Mouse (Mus musculus): ENCODE results near the gene Ankrd53.
"Not testable (repeated sequence)": the region's sequence is repeated elsewhere in the genome, so short reads cannot be mapped to it uniquely, and the experiment has no call there.

The Ankrd53 gene

GRCm38 (mm10) chr6:83766982-83767381 is 4.5 kb downstream of the Ankrd53 start:
- DNase-seq (ENCODE audit: low spot score), result no peak

- no peak for DNase-seq (ENCODE audit: low spot score)
These were observed 6.0 kb downstream of the Ankrd53 start for GRCm38 (mm10) chr6:83768485-83768884.

DNA sequence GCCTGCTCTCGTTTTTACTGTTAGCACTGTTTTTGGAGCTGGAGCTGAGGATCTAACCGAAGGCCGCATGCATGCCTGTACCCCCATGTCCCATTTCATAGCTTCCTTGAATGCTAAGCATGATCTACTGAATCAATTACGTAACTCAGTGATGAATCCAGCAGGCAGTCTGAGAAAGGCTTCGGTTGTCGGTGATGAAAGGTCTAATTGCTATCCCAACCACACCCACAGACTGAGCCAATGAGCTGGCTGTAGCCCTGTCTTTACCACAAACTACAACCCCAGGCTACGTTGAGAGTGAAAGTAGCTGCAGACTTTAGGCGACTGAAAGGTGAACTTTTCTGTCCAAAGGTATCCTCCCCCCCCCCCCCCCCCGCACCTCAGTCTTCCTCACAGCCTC is 11.7 kb downstream of the Ankrd53 start:
- DNase-seq (ENCODE audit: low spot score), result no peak

- DNase-seq (ENCODE audit: low spot score), result no peak
These were observed 12.5 kb downstream of the Ankrd53 start for GRCm38 (mm10) chr6:83774781-83775563.

DNA sequence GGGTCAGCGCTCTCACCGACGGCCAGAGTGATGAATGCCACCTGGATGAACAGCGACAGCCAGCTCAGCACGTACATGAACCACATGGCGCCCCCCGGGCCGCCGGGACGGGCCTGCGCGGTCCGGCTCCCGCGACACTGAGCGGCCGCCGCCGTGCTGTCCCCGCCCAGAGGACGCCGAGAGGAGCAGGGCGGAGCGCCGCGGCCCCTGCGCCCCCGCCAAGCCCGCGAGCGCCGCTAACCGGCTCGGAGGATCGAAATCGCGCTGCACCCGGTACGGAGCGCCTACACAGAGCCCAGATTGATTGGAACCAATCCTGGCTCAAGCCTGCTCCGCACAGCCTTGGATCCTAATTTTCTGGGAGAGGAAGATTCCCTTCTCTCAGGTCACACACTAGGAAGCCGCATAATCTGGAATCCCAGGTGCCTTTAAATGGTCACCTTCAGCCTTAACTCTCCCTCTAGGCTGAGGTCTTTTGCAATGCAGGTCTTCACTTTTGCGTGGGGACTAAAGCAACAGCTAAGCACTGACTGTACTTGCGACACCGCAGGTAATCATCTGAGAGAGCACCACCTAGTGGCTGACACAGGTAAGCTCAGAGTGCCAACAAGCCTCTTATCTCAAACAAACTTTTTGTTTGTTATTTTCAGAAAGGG is 13.3 kb downstream of the Ankrd53 start, which contains the start of gene Tex261:
Gene Tex261 (minus strand): TSS at position 176 of the 656 bp plus-strand sequence.
- DNase-seq (ENCODE audit: low spot score), result peak; percentile 89

DNA sequence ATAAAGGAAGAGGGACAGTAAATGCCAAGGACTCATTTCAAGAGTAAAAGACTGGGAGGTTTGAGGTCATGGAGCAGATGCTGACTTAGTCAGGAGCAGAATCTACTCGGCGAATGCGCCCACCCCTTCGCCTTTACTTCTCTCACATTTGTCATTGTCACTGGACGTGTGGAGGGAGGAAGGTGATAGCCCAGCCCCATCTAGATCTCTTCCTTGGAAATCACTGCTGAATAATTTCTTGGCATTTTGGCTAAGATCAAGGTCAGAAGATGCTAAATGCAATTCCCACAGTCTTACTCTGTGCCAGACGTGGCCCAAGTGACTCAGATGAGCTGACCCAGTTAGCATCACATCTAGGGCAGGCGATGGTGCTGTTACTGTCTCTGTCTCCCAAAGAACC is 15.9 kb downstream of the Ankrd53 start:
- DNase-seq (ENCODE audit: low spot score), result no peak

- no peak for DNase-seq (ENCODE audit: low spot score)
These were observed 16.6 kb downstream of the Ankrd53 start for GRCm38 (mm10) chr6:83779026-83779425.

DNA sequence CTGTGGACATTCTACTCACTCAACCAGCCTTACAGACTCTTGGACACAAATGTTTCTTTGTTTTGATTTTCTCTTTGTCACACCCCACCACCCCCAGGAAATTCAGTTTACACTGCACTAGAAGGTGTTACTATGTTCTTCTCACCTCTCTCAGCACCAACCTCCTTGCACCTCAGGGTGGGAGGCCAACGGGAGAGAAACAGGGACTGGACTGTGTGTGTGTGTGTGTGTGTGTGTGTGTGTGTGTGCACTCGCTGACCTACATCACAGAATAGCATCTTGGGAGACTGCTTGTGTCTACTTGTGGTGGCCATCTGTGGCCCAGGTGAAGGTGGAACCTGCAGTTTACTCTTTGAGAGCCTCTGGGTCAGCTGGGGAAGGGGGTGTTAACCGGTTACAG is 24.0 kb downstream of the Ankrd53 start:
- DNase-seq (ENCODE audit: low spot score), result no peak

GRCm38 (mm10) chr6:83788554-83788953 is 26.1 kb downstream of the Ankrd53 start:
- DNase-seq (ENCODE audit: low spot score), result no peak

DNA sequence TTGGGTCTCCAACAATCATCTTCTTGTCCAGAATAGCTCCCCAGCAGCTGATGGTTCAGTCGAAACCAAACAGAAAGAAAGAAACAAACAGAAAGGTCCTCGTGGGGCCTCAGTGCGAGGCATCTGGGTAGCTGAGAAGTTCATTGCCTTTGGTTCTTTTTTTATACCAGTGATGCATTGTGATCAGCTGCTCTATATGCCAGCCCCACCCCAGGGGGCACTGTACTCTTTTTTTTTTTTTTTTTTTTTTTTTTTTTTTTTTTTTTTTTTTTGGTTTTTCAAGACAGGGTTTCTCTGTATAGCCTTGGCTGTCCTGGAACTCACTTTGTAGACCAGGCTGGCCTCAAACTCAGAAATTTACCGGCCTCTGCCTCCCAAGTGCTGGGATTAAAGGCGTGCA is 28.1 kb downstream of the Ankrd53 start:
- not testable (repeated sequence) for DNase-seq (ENCODE audit: low spot score)

DNA sequence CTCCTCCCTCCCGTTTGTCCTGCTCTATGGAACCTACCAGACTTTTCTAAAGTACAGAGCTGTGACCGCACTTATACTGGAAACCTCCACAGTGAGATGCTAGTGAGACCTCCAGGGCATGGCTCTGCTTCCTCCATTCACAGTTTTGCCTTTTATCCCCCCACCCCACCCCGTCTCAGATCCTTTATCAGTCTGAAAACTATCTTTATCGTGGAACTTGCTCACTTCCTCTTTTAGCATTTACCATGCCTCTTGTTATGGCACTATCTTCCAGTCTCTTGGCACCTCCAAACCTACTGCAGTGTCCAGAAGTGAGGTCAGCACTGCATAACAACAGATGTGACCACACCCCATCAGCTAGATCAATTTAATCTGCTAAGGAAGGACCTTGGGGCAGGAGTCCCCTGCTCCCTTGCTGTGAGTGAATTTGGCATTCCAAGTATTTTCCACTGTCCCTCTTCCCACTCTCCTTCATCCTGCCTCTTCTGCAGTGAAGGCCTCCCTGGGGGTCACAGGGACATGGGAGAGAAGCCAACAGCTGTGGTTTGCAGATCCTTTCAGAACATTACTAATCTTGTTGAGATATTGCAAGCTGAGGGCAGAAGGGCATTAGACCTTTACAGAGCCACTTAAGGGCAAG is 28.9 kb downstream of the Ankrd53 start:
- no peak for DNase-seq (ENCODE audit: low spot score)

GRCm38 (mm10) chr6:83794760-83795296 is 32.4 kb downstream of the Ankrd53 start, which contains the start of gene Nagk:
Gene Nagk (plus strand): TSS chr6:83794982.
- peak; percentile 93 for DNase-seq (ENCODE audit: low spot score)

DNA sequence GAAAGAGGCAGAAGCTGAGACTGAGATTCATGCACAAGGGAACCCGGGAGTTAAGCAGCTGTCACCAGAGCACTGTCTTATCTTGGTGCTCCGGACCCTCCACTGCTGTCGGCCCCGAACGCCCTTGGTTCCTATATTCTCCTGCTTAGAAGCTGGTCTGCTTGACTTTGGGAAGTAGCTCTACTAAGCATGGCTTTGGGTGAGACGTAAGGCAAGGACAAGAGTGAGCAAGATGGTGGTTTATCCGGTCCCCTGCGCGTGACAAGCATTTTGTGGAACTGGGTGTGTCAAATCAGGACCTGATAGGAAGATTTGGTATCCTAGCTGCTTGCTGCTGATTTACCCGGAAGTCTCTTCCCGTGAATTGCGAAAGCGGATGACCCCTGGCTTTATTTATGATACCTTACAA is 33.1 kb downstream of the Ankrd53 start:
- peak; percentile 53 for DNase-seq (ENCODE audit: low spot score)

- DNase-seq (ENCODE audit: low spot score), result no peak
These were observed 34.2 kb downstream of the Ankrd53 start for GRCm38 (mm10) chr6:83796686-83797085.

DNA sequence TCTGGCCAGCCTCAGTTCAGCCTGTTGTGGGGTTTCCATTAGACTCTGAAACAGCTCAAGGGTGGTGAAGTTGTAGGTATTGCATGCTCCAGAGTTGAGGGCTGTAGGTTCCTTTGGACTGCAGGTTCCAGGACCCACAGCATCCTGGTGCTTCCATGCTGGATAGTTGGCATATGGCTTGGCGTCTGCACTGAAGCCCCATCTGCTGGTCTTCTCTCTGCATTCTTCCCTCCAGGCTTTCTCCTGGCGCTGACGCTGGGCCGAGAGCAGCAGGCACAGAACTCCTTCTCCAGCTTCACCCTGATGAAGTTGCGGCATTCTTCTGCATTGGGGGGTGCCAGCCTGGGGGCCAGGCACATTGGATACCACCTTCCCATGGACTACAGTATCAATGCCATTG is 39.6 kb downstream of the Ankrd53 start:
- peak; percentile 36 for DNase-seq (ENCODE audit: low spot score)

DNA sequence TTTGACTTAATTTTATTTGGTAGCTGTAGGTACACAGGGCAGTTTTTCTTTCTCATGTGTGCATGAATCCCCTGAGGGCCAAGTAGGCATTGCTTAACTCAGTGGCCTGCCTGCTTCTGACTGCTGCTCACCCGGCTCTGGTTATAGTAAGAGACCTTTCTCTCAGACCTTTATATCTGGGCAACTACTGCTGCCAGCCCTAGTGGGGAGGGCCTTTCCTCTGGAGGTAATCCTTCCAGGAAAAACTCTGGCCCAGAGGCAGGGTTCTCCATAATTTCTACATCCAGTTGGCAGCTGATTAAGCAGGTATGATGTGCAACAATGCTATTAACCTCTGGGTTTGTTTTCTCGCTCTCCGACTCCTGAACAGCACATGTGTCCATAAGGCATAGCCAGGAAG is 40.4 kb downstream of the Ankrd53 start:
- no peak for DNase-seq (ENCODE audit: low spot score)

GRCm38 (mm10) chr6:83815801-83816200 is 53.4 kb downstream of the Ankrd53 start:
- DNase-seq (ENCODE audit: low spot score), result no peak
